Mouse (Mus musculus): Measurements from ENCODE around the gene Btd. TPM values are rescaled to one million over a fixed set of nuclear protein-coding genes. Genes with fewer than 3 reads are reported as not detected.

Btd gene
- total and polyA plus RNA-seq, 3 experiments = 10.7 to 19.1 (median 10.8) TPM

- intact Hi-C loops (cut with DNase I) = loop anchor here (5.0 kb wide), 2 partner anchors 446 to 831 kb away; partner anchors contain the start of genes Dph3 and Oxnad1
- TF ChIP-seq EP300 (IDR thresholded peaks at IDR 0.05; ENCODE audit: insufficient read depth, low read depth, low read length) (no peak), POLR2A (IDR thresholded peaks at IDR 0.05; ENCODE audit: insufficient read depth, low read depth, low read length) (no peak)
- DNase-seq = no peak
- Histone ChIP-seq H3K27ac (peak overlapping the region; percentile 91), H3K4me3 (peak overlapping the region; percentile 94), H3K36me3 (ENCODE audit: control insufficient read depth, insufficient read depth, low read length) (no peaks in the 10 kb centered on the region; the same call in 1 of the 2 replicates), H3K9ac (ENCODE audit: low read depth, low read length) (peak overlapping the region; percentile 62), H3K4me1 (ENCODE audit: control insufficient read depth, insufficient read depth, low read length) (peaks cover 1% of the 10 kb centered on the region; the same call in 1 of the 2 replicates), H3K27me3 (ENCODE audit: control insufficient read depth, insufficient read depth, low read length) (no peaks in the 10 kb centered on the region), H3K79me2 (replicated peaks; ENCODE audit: control insufficient read depth, insufficient read depth, low read length) (0 out of 2 replicates have a peak, but pooled peaks cover 2% of the 10 kb centered on the region)
- 53% methylated on average over 9 of the region's 9 CpGs for WGBS
Measured at GRCm38 (mm10) chr14:31641506-31642155, 803 bp downstream of the Btd start.

GRCm38 (mm10) chr14:31644183-31644830 is 3.5 kb downstream of the Btd start:
- no peaks in the 10 kb centered on the region; the same call in 1 of the 2 replicates for H3K36me3 ChIP-seq (ENCODE audit: control insufficient read depth, insufficient read depth, low read length)
- H3K27ac ChIP-seq = no peak overlapping the region
- DNase-seq = no peak
- WGBS = 80% methylated on average over 5 of the region's 5 CpGs
- H3K4me1 ChIP-seq (ENCODE audit: control insufficient read depth, insufficient read depth, low read length) = peaks cover 1% of the 10 kb centered on the region; the same call in 1 of the 2 replicates
- no peak overlapping the region for H3K9ac ChIP-seq (ENCODE audit: low read depth, low read length)
- no peaks in the 10 kb centered on the region for H3K27me3 ChIP-seq (ENCODE audit: control insufficient read depth, insufficient read depth, low read length)
- intact Hi-C loops (cut with DNase I) = loop anchor here (5.0 kb wide), 2 partner anchors 443 to 828 kb away; partner anchors contain the start of genes Dph3 and Oxnad1
- no peak for TF ChIP-seq CTCF (IDR thresholded peaks at IDR 0.05)
- no peak for TF ChIP-seq EP300 (IDR thresholded peaks at IDR 0.05; ENCODE audit: insufficient read depth, low read depth, low read length)
- TF ChIP-seq POLR2A (IDR thresholded peaks at IDR 0.05; ENCODE audit: insufficient read depth, low read depth, low read length) = no peak
- no peak overlapping the region for H3K4me3 ChIP-seq
- H3K79me2 ChIP-seq (replicated peaks; ENCODE audit: control insufficient read depth, insufficient read depth, low read length) = 0 out of 2 replicates have a peak, but pooled peaks cover 2% of the 10 kb centered on the region

- no peak for DNase-seq
- H3K79me2 ChIP-seq (replicated peaks; ENCODE audit: control insufficient read depth, insufficient read depth, low read length) = 0 out of 2 replicates have a peak, but pooled peaks cover 2% of the 10 kb centered on the region
- WGBS = 75% methylated on average over 3 of the region's 3 CpGs
- no peak overlapping the region for H3K27ac ChIP-seq
- H3K27me3 ChIP-seq (ENCODE audit: control insufficient read depth, insufficient read depth, low read length) = no peaks in the 10 kb centered on the region
- H3K9ac ChIP-seq (ENCODE audit: low read depth, low read length) = no peak overlapping the region
- H3K4me3 ChIP-seq = no peak overlapping the region
- no peaks in the 10 kb centered on the region for H3K36me3 ChIP-seq (ENCODE audit: control insufficient read depth, insufficient read depth, low read length)
- peaks cover 1% of the 10 kb centered on the region; the same call in 1 of the 2 replicates for H3K4me1 ChIP-seq (ENCODE audit: control insufficient read depth, insufficient read depth, low read length)
- TF ChIP-seq CTCF (IDR thresholded peaks at IDR 0.05) (peak; percentile 70), POLR2A (IDR thresholded peaks at IDR 0.05; ENCODE audit: insufficient read depth, low read depth, low read length) (no peak)
- intact Hi-C loops (cut with DNase I) = loop anchor here (5.0 kb wide), 2 partner anchors 442 to 827 kb away; partner anchors contain the start of genes Dph3 and Oxnad1
Measured at GRCm38 (mm10) chr14:31644931-31645547, 4.2 kb downstream of the Btd start.

GRCm38 (mm10) chr14:31645920-31646319 is 5.1 kb downstream of the Btd start:
- H3K4me3 ChIP-seq = no peak overlapping the region
- no peak for TF ChIP-seq EP300 (IDR thresholded peaks at IDR 0.05; ENCODE audit: insufficient read depth, low read depth, low read length)
- no peak for TF ChIP-seq CTCF (IDR thresholded peaks at IDR 0.05)
- no peak for TF ChIP-seq POLR2A (IDR thresholded peaks at IDR 0.05; ENCODE audit: insufficient read depth, low read depth, low read length)
- no peak for DNase-seq
- no peaks in the 10 kb centered on the region for H3K4me1 ChIP-seq (ENCODE audit: control insufficient read depth, insufficient read depth, low read length)
- intact Hi-C loops (cut with DNase I) = no loop called here
- H3K27me3 ChIP-seq (ENCODE audit: control insufficient read depth, insufficient read depth, low read length) = no peaks in the 10 kb centered on the region
- 87% methylated on average over 7 of the region's 7 CpGs for WGBS
- no peaks in the 10 kb centered on the region for H3K36me3 ChIP-seq (ENCODE audit: control insufficient read depth, insufficient read depth, low read length)
- H3K79me2 ChIP-seq (replicated peaks; ENCODE audit: control insufficient read depth, insufficient read depth, low read length) = 0 out of 2 replicates have a peak, but pooled peaks cover 2% of the 10 kb centered on the region
- no peak overlapping the region for H3K27ac ChIP-seq
- H3K9ac ChIP-seq (ENCODE audit: low read depth, low read length) = no peak overlapping the region

- intact Hi-C loops (cut with DNase I) = no loop called here
- 0 out of 2 replicates have a peak, but pooled peaks cover 2% of the 10 kb centered on the region for H3K79me2 ChIP-seq (replicated peaks; ENCODE audit: control insufficient read depth, insufficient read depth, low read length)
- 74% methylated on average over 10 of the region's 10 CpGs for WGBS
- no peak overlapping the region for H3K4me3 ChIP-seq
- no peaks in the 10 kb centered on the region; the same call in 1 of the 2 replicates for H3K4me1 ChIP-seq (ENCODE audit: control insufficient read depth, insufficient read depth, low read length)
- H3K9ac ChIP-seq (ENCODE audit: low read depth, low read length) = no peak overlapping the region
- TF ChIP-seq CTCF (IDR thresholded peaks at IDR 0.05) = no peak
- TF ChIP-seq EP300 (IDR thresholded peaks at IDR 0.05; ENCODE audit: insufficient read depth, low read depth, low read length) = no peak
- no peak for TF ChIP-seq POLR2A (IDR thresholded peaks at IDR 0.05; ENCODE audit: insufficient read depth, low read depth, low read length)
- no peak overlapping the region; the same call in 1 of the 2 replicates for H3K27ac ChIP-seq
- no peaks in the 10 kb centered on the region for H3K36me3 ChIP-seq (ENCODE audit: control insufficient read depth, insufficient read depth, low read length)
- no peaks in the 10 kb centered on the region for H3K27me3 ChIP-seq (ENCODE audit: control insufficient read depth, insufficient read depth, low read length)
- peak in 1 of 2 experiments; percentile 18 for DNase-seq
Measured at GRCm38 (mm10) chr14:31647991-31648390, 7.2 kb downstream of the Btd start.

Data from heart, adult 2 months (tissue).